Mouse (Mus musculus): Measurements from ENCODE around the gene Fat2. TPM values are rescaled to one million over a fixed set of nuclear protein-coding genes. Genes with fewer than 3 reads are reported as not detected.

Fat2 gene
- total RNA-seq, 1 experiment, result 0.71 TPM

DNA sequence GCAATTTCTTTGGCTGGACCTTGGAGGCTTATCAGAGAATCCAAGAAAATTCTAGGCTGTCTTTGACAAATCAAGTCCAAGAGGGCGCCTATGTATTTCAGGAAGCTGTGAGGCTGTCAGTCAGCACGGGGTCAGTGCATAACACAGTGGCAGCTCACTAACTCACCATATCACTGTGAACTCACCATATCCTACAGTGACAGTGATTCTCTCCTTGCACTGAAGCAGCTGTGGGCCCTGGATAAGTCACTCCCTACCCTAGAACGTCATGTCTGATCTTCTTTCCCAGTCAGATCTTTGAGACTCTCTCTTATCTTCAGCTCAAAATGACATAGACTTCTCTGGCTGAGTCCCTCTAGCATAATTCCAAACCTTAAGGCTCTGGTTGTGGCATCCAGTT, 96.9 kb downstream of the Fat2 start:
- Histone ChIP-seq H3K36me3 (ENCODE audit: control insufficient read depth, insufficient read depth, low read length, poor library complexity, severe bottlenecking) (no peaks in the 10 kb centered on the region), H3K4me3 (ENCODE audit: insufficient read depth in 1 of 2, low read depth in 1 of 2, low read length in 2 of 2, poor library complexity in 1 of 2, severe bottlenecking in 1 of 2) (no peak overlapping the region), H3K4me1 (ENCODE audit: control insufficient read depth in 2 of 2, insufficient read depth in 2 of 2, low read length in 2 of 2, poor library complexity in 1 of 2) (no peaks in the 10 kb centered on the region), H3K27ac (ENCODE audit: insufficient read depth, low read depth, low read length, poor library complexity, severe bottlenecking) (no peak overlapping the region), H3K9me3 (ENCODE audit: control insufficient read depth, insufficient read depth, low read depth, low read length) (no peaks in the 10 kb centered on the region), H3K9ac (ENCODE audit: insufficient read depth, low read depth, low read length, poor library complexity, severe bottlenecking) (no peak overlapping the region)
- DNase-seq (ENCODE audit: low read depth, low spot score), result no peak
- no peak for TF ChIP-seq MAFK (IDR thresholded peaks at IDR 0.05; ENCODE audit: insufficient read depth, low read depth, low read length)
- TF ChIP-seq CHD2 (IDR thresholded peaks at IDR 0.05; ENCODE audit: low read depth, low read length), result no peak
- no peak for TF ChIP-seq HCFC1 (IDR thresholded peaks at IDR 0.05; ENCODE audit: borderline replicate concordance, insufficient read depth, low read length)
- TF ChIP-seq ZNF384 (IDR thresholded peaks at IDR 0.05; ENCODE audit: low read depth, low read length), result no peak
- no peak for TF ChIP-seq ZC3H11A (IDR thresholded peaks at IDR 0.05; ENCODE audit: borderline replicate concordance, low read depth, low read length)
- in situ Hi-C loops (cut with MboI; ENCODE audit: low sequenced_read_pairs in 2 of 2, unreplicated experiment in 2 of 2), result no loop called here

DNA sequence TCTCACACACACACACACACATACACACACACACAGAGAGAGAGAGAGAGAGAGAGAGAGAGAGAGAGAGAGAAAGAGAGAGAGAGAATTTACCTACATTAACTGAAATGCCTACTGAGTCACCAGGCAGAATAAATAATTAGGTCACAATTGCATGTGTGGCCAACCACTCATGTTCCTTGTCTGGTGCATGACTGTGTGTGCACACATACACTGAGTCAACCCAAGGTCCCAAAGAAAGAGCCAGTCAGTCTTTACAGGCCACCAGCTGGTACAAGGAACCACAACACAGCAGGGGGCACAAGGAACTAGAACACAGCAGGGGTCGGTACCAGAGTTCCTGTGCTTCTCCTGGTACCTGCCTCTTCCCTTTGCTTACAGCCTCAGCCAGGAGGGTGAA, 99.5 kb downstream of the Fat2 start:
- H3K4me1 ChIP-seq (ENCODE audit: control insufficient read depth in 2 of 2, insufficient read depth in 2 of 2, low read length in 2 of 2, poor library complexity in 1 of 2), result no peaks in the 10 kb centered on the region
- H3K27ac ChIP-seq (ENCODE audit: insufficient read depth, low read depth, low read length, poor library complexity, severe bottlenecking), result no peak overlapping the region
- in situ Hi-C loops (cut with MboI; ENCODE audit: low sequenced_read_pairs in 2 of 2, unreplicated experiment in 2 of 2), result no loop called here
- peaks cover 2% of the 10 kb centered on the region; the same call in 1 of the 2 replicates for H3K36me3 ChIP-seq (ENCODE audit: control insufficient read depth, insufficient read depth, low read length, poor library complexity, severe bottlenecking)
- no peaks in the 10 kb centered on the region for H3K9me3 ChIP-seq (ENCODE audit: control insufficient read depth, insufficient read depth, low read depth, low read length)
- no peak overlapping the region for H3K4me3 ChIP-seq (ENCODE audit: insufficient read depth in 1 of 2, low read depth in 1 of 2, low read length in 2 of 2, poor library complexity in 1 of 2, severe bottlenecking in 1 of 2)
- DNase-seq (ENCODE audit: low read depth, low spot score), result peak; percentile 7
- no peak for TF ChIP-seq CHD2 (IDR thresholded peaks at IDR 0.05; ENCODE audit: low read depth, low read length)
- TF ChIP-seq MAFK (IDR thresholded peaks at IDR 0.05; ENCODE audit: insufficient read depth, low read depth, low read length), result no peak
- no peak overlapping the region for H3K9ac ChIP-seq (ENCODE audit: insufficient read depth, low read depth, low read length, poor library complexity, severe bottlenecking)

DNA sequence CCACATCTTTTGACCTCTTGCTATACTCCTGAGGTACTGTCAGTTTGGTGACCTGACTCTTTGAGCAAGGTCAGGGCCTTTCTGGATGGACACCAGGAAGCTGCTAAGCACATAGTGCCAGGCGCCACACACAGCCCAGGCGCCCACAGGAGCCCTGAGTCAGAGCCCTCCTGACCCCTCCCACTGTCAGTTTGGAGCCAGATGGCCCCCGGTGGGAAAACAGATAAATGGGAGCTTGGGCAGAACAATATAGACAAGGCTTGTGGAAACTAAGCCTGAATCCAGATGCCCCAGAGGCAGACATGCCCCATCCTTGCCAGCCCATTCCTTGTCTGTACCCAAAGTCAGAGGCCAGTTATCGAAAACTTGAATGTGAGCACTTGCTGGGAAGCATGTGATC, 101.6 kb downstream of the Fat2 start:
- in situ Hi-C loops (cut with MboI; ENCODE audit: low sequenced_read_pairs in 2 of 2, unreplicated experiment in 2 of 2), result no loop called here
- Histone ChIP-seq H3K9ac (ENCODE audit: insufficient read depth, low read depth, low read length, poor library complexity, severe bottlenecking) (no peak overlapping the region), H3K27ac (ENCODE audit: insufficient read depth, low read depth, low read length, poor library complexity, severe bottlenecking) (no peak overlapping the region), H3K4me3 (ENCODE audit: insufficient read depth in 1 of 2, low read depth in 1 of 2, low read length in 2 of 2, poor library complexity in 1 of 2, severe bottlenecking in 1 of 2) (no peak overlapping the region), H3K9me3 (ENCODE audit: control insufficient read depth, insufficient read depth, low read depth, low read length) (no peaks in the 10 kb centered on the region), H3K4me1 (ENCODE audit: control insufficient read depth in 2 of 2, insufficient read depth in 2 of 2, low read length in 2 of 2, poor library complexity in 1 of 2) (no peaks in the 10 kb centered on the region), H3K36me3 (ENCODE audit: control insufficient read depth, insufficient read depth, low read length, poor library complexity, severe bottlenecking) (peaks cover 5% of the 10 kb centered on the region; the same call in 1 of the 2 replicates)
- DNase-seq (ENCODE audit: low read depth, low spot score), result no peak
- no peak for TF ChIP-seq ZC3H11A (IDR thresholded peaks at IDR 0.05; ENCODE audit: borderline replicate concordance, low read depth, low read length)
- no peak for TF ChIP-seq ZNF384 (IDR thresholded peaks at IDR 0.05; ENCODE audit: low read depth, low read length)
- no peak for TF ChIP-seq CHD2 (IDR thresholded peaks at IDR 0.05; ENCODE audit: low read depth, low read length)
- TF ChIP-seq MAFK (IDR thresholded peaks at IDR 0.05; ENCODE audit: insufficient read depth, low read depth, low read length), result no peak
- TF ChIP-seq HCFC1 (IDR thresholded peaks at IDR 0.05; ENCODE audit: borderline replicate concordance, insufficient read depth, low read length), result no peak

DNA sequence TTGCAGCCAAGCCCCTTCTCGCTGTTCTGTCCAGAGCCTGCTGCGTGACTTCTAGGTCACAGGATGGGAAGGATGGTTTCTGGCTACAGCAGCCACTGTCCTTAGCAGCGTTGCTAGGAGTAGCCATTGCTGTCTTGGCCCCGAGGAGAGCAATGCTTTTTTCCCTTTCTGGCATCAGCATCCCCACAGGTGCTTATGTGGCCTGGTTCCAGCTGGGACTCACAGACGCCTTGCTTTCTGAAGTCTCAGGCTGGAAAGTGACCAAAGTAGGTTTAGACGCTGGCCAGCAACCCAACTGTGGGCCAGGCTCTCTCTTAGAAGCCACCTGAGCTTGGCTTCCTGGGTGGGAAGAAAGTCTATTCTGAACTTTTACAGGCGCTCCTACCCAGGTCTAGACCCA, 102.1 kb downstream of the Fat2 start:
- TF ChIP-seq CHD2 (IDR thresholded peaks at IDR 0.05; ENCODE audit: low read depth, low read length) (no peak), MAFK (IDR thresholded peaks at IDR 0.05; ENCODE audit: insufficient read depth, low read depth, low read length) (no peak), HCFC1 (IDR thresholded peaks at IDR 0.05; ENCODE audit: borderline replicate concordance, insufficient read depth, low read length) (no peak), ZC3H11A (IDR thresholded peaks at IDR 0.05; ENCODE audit: borderline replicate concordance, low read depth, low read length) (no peak), ZNF384 (IDR thresholded peaks at IDR 0.05; ENCODE audit: low read depth, low read length) (no peak)
- Histone ChIP-seq H3K9me3 (ENCODE audit: control insufficient read depth, insufficient read depth, low read depth, low read length) (no peaks in the 10 kb centered on the region), H3K36me3 (ENCODE audit: control insufficient read depth, insufficient read depth, low read length, poor library complexity, severe bottlenecking) (peaks cover 5% of the 10 kb centered on the region; the same call in 1 of the 2 replicates), H3K4me3 (ENCODE audit: insufficient read depth in 1 of 2, low read depth in 1 of 2, low read length in 2 of 2, poor library complexity in 1 of 2, severe bottlenecking in 1 of 2) (no peak overlapping the region), H3K27ac (ENCODE audit: insufficient read depth, low read depth, low read length, poor library complexity, severe bottlenecking) (no peak overlapping the region), H3K4me1 (ENCODE audit: control insufficient read depth in 2 of 2, insufficient read depth in 2 of 2, low read length in 2 of 2, poor library complexity in 1 of 2) (no peaks in the 10 kb centered on the region), H3K9ac (ENCODE audit: insufficient read depth, low read depth, low read length, poor library complexity, severe bottlenecking) (no peak overlapping the region)
- DNase-seq (ENCODE audit: low read depth, low spot score), result no peak
- in situ Hi-C loops (cut with MboI; ENCODE audit: low sequenced_read_pairs in 2 of 2, unreplicated experiment in 2 of 2), result no loop called here

DNA sequence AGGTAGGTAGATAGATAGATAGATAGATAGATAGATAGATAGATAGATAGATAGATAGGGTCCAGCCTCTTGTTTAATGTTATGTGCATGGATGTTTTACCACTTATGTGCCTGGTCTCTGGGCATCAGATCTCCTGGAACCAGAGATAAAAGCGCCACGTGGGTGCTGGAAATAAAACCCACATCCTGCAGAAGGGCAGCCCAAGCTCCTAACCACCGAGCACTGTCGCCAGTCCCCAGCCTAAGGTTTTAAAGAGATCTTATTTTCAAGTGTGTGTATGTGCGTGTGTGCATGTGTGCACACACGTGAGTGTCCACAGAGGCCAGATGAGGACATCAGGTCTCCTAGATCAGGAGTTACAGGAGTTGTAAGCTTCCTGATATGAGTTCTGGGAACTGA, 105.3 kb downstream of the Fat2 start:
- no peak for DNase-seq (ENCODE audit: low read depth, low spot score)
- Histone ChIP-seq H3K4me3 (ENCODE audit: insufficient read depth in 1 of 2, low read depth in 1 of 2, low read length in 2 of 2, poor library complexity in 1 of 2, severe bottlenecking in 1 of 2) (no peak overlapping the region), H3K36me3 (ENCODE audit: control insufficient read depth, insufficient read depth, low read length, poor library complexity, severe bottlenecking) (peaks cover 5% of the 10 kb centered on the region; the same call in 1 of the 2 replicates), H3K9me3 (ENCODE audit: control insufficient read depth, insufficient read depth, low read depth, low read length) (no peaks in the 10 kb centered on the region), H3K9ac (ENCODE audit: insufficient read depth, low read depth, low read length, poor library complexity, severe bottlenecking) (no peak overlapping the region), H3K27ac (ENCODE audit: insufficient read depth, low read depth, low read length, poor library complexity, severe bottlenecking) (no peak overlapping the region), H3K4me1 (ENCODE audit: control insufficient read depth in 2 of 2, insufficient read depth in 2 of 2, low read length in 2 of 2, poor library complexity in 1 of 2) (no peaks in the 10 kb centered on the region)
- in situ Hi-C loops (cut with MboI; ENCODE audit: low sequenced_read_pairs in 2 of 2, unreplicated experiment in 2 of 2), result no loop called here
- TF ChIP-seq MAFK (IDR thresholded peaks at IDR 0.05; ENCODE audit: insufficient read depth, low read depth, low read length), result no peak
- no peak for TF ChIP-seq ZC3H11A (IDR thresholded peaks at IDR 0.05; ENCODE audit: borderline replicate concordance, low read depth, low read length)
- TF ChIP-seq HCFC1 (IDR thresholded peaks at IDR 0.05; ENCODE audit: borderline replicate concordance, insufficient read depth, low read length), result no peak
- TF ChIP-seq CHD2 (IDR thresholded peaks at IDR 0.05; ENCODE audit: low read depth, low read length), result no peak
- TF ChIP-seq ZNF384 (IDR thresholded peaks at IDR 0.05; ENCODE audit: low read depth, low read length), result no peak

Data from ES-E14 (cell line).